ENCODE assay signal across 8 mouse cellular contexts in the genomic region with DNA sequence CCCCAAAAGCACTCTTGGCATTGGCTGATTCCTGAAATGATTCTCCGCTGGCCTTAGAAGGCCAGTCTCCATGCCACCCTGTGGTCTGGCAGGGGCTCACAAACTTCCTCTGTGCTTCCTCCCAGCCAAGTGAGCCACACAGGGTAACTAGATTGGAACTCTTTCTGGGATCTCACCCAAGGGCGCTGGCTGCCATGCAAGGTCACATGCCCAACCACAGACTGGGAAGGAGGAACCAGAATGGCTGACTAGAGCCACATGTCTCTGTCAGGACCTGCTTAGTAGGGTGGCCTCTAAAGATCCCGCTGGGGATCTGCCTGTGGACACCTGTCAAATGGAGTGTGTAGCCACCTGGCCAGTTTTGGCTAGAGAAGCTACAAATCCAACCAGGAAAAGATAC.
DNase-seq lines count a peak whose midpoint lies in the region; ATAC-seq and TF ChIP-seq lines count a peak whose summit lies in the region.
"Had no signal": no experiment of that assay in that cellular context is flagged by ENCODE, and none has a peak within 500 bp of the region (broad histone marks: within the 10 kb centered on the region; RNA-seq: fewer than 3 reads in every experiment).

No protein-coding gene starts in this region.

- H3K4me1 ChIP-seq in midbrain, postnatal 0 days (ENCODE audit: insufficient read depth, low read length) = no peaks in the 10 kb centered on the region
- H3K4me1 ChIP-seq in midbrain, embryonic 11.5 days (ENCODE audit: control insufficient read depth, insufficient read depth, low read length) = no peaks in the 10 kb centered on the region
- no peaks in the 10 kb centered on the region for H3K4me1 ChIP-seq in forebrain, embryonic 13.5 days

- no peak overlapping the region for H3K4me3 ChIP-seq in midbrain, postnatal 0 days (ENCODE audit: low read depth, low read length)
- H3K4me3 ChIP-seq in midbrain, embryonic 11.5 days (ENCODE audit: low read depth, low read length) = no peak overlapping the region
- no peak overlapping the region for H3K4me3 ChIP-seq in forebrain, embryonic 13.5 days
- H3K4me3 ChIP-seq: limb, embryonic 15.5 days had no signal

- no peaks in the 10 kb centered on the region for H3K9me3 ChIP-seq in midbrain, postnatal 0 days (ENCODE audit: low read length)
- H3K9me3 ChIP-seq in midbrain, embryonic 11.5 days (ENCODE audit: control insufficient read depth, low read length) = no peaks in the 10 kb centered on the region
- no peaks in the 10 kb centered on the region for H3K9me3 ChIP-seq in forebrain, embryonic 13.5 days (replicated peaks)
- H3K9me3 ChIP-seq: limb, embryonic 15.5 days had no signal

- H3K4me2 ChIP-seq in midbrain, postnatal 0 days (ENCODE audit: low read depth, low read length, poor library complexity, severe bottlenecking) = no peak overlapping the region
- H3K4me2 ChIP-seq in midbrain, embryonic 11.5 days = no peak overlapping the region
- no peak overlapping the region for H3K4me2 ChIP-seq in forebrain, embryonic 13.5 days
- H3K4me2 ChIP-seq: limb, embryonic 15.5 days had no signal

- H3K27ac ChIP-seq in midbrain, postnatal 0 days (ENCODE audit: low read depth, low read length) = no peak overlapping the region
- H3K27ac ChIP-seq in midbrain, embryonic 11.5 days (ENCODE audit: low read depth, low read length) = no peak overlapping the region
- no peak overlapping the region for H3K27ac ChIP-seq in forebrain, embryonic 13.5 days
- H3K27ac ChIP-seq: limb, embryonic 15.5 days had no signal

- no peaks in the 10 kb centered on the region for H3K36me3 ChIP-seq in midbrain, postnatal 0 days (ENCODE audit: insufficient read depth, low read length)
- no peaks in the 10 kb centered on the region for H3K36me3 ChIP-seq in midbrain, embryonic 11.5 days (ENCODE audit: control insufficient read depth, insufficient read depth, low read length)
- no peaks in the 10 kb centered on the region for H3K36me3 ChIP-seq in forebrain, embryonic 13.5 days (ENCODE audit: poor library complexity, severe bottlenecking)
- H3K36me3 ChIP-seq: limb, embryonic 15.5 days had no signal

- DNase-seq in midbrain, postnatal 0 days (ENCODE audit: low spot score) = peak; percentile 61
- DNase-seq in midbrain, embryonic 11.5 days (ENCODE audit: low spot score, missing footprints) = no peak
- peak; percentile 98 for DNase-seq in cerebellum, adult 9-11 months
- DNase-seq in heart, postnatal 25 days (ENCODE audit: low spot score) = peak; percentile 31
- peak; percentile 81 to 82 for DNase-seq in right cerebral cortex, postnatal 10 days (ENCODE audit: low spot score in 2 of 2)
- DNase-seq in kidney, adult 9 months = no peak

- WGBS in midbrain, postnatal 0 days = 79% methylated on average over 3 of the region's 3 CpGs
- WGBS in midbrain, embryonic 11.5 days = 86% methylated on average over 3 of the region's 3 CpGs
- WGBS in forebrain, embryonic 13.5 days = 93% methylated on average over 3 of the region's 3 CpGs

- peak; percentile 49; the same call in 1 of the 2 replicates for ATAC-seq in midbrain, postnatal 0 days (ENCODE audit: low FRiP score)
- no peak for ATAC-seq in midbrain, embryonic 11.5 days (ENCODE audit: low FRiP score)
- no peak for ATAC-seq in forebrain, embryonic 13.5 days

- no peaks in the 10 kb centered on the region for H3K27me3 ChIP-seq in midbrain, postnatal 0 days (ENCODE audit: insufficient read depth, low read length)
- no peaks in the 10 kb centered on the region for H3K27me3 ChIP-seq in midbrain, embryonic 11.5 days (ENCODE audit: control insufficient read depth, insufficient read depth, low read length)
- H3K27me3 ChIP-seq in forebrain, embryonic 13.5 days = no peaks in the 10 kb centered on the region
- H3K27me3 ChIP-seq: limb, embryonic 15.5 days had no signal

- intact Hi-C loops in heart, postnatal 25 days (cut with DNase I) = no loop called here

- H3K9ac ChIP-seq in midbrain, postnatal 0 days (replicated peaks; ENCODE audit: low read length, poor library complexity, severe bottlenecking) = no peak overlapping the region
- H3K9ac ChIP-seq in midbrain, embryonic 11.5 days (ENCODE audit: low read length) = no peak overlapping the region
- H3K9ac ChIP-seq in forebrain, embryonic 13.5 days = no peak overlapping the region
- H3K9ac ChIP-seq: limb, embryonic 15.5 days had no signal

- TF ChIP-seq CTCF in midbrain, postnatal 0 days (IDR thresholded peaks at IDR 0.05) = no peak

Comparison
In these comparisons a context has a peak if more than half of its experiments do, and no peak if none do; other contexts are left out.
1. DNase-seq: peak in midbrain, postnatal 0 days (single experiment), cerebellum, adult 9-11 months (single experiment), heart, postnatal 25 days (single experiment) and right cerebral cortex, postnatal 10 days (2 of 2); none in midbrain, embryonic 11.5 days (single experiment) and kidney, adult 9 months (single experiment).